Mouse (Mus musculus) cerebellum, adult 9-11 months (tissue): ENCODE data around the gene Nfib.

Experiments used
- DNase-seq: peaks from one replicate; pipeline ENCODE4 v3.0.0; 2022

Gene Nfib

DNA sequence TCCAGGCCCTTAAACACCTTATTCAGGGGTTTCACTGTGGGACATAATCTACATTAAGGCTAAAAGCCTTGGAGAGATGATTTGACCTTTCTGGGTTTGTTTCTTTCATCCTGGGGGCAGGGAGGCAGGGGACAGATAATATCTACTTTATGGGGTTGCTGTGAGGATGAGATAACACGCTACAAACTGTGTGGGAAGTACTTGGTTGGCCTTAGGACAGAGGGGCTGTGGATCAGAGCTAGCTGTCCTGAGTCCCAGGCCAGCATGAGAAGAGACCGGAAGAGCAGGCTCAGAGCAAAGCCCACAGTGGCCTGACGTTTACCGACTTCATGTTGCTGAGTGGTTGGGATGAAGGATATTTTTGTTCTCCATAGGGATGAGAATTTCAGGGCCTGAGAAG lies 81.7 kb downstream of the Nfib start:
- DNase-seq = no peak

DNA sequence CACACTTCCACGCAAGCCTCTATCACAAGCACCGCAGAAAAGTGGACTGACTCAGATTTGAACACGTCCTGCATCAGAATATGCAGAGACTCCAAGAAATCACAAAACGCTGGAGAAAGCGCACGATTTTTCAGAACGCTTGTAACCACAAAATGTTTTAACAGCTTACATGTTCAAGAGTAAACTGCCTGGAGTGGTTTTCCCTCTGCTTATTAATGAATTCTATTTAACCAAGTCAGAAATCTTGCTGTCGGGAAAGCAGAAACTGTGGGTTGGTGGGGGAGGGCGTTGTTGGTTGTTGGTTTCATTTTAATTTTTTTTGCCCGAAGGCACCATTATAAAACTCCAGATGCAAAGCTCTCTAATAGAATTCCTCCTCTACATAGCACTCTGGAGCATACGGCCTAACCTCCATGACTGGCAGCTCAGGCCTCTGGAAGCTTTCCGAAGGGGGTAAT lies 82.4 kb downstream of the Nfib start:
- no peak for DNase-seq

DNA sequence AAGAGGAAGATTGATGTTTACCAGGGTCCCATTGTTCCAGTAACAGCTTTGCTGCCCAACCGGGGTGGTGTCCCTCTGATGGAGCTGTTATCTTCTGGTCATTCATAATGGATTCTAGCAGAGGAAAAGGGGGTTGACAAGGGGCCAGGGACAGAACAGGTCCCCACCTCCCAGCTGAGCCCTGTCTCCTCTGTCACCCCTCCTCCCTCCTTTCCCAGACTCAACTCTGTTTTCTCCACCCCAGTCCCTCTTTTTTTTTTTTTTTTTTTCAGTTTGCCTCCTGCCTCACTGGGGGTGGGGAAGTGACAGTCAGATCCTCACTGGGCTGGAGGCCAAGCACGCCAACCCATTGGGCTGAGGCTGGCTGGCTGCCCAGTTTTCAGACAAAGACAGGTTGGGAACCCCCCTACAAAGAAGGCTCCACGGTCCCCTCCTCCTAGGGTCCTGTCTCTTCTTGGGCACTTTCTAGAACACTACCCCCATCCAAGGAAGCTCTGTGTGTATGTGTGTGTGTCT lies 83.2 kb downstream of the Nfib start:
- peak; percentile 54 for DNase-seq

DNA sequence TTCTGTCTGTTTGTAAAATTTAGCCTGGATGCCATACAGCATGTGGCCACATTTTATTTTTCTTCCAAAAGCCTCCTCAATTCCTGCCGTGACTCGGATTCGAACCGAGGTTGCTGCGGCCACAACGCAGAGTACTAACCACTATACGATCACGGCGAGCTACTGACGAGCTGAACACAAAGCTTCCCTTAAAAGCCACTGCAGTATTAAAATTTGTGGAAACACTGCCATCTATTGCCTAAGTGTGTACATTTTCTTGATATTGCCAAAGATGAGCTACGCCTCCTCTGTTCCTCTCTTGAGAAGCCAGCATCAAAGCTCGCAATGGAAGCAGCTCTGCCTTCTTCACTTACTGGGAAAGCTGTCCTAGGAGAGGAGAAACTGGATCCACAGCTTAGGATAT lies 86.0 kb downstream of the Nfib start:
- peak; percentile 65 for DNase-seq

DNA sequence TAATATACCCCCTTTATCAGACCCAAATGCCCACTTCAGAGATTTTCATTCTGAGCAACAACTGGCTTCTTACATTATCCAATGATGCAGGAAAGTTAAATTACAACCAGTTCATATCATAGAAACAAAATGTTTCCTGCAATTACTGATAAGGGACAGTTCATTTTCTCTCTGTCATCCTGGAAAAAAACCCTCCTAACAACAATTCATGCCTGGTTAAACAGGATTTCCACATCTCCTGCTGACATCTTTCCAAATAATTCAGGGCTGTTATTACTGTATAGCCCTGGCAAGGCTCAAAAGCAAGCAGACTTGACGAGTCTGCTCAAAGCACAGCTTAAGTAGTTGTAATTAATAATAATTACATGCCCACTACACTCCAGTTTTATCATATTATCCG lies 86.5 kb downstream of the Nfib start:
- no peak for DNase-seq

DNA sequence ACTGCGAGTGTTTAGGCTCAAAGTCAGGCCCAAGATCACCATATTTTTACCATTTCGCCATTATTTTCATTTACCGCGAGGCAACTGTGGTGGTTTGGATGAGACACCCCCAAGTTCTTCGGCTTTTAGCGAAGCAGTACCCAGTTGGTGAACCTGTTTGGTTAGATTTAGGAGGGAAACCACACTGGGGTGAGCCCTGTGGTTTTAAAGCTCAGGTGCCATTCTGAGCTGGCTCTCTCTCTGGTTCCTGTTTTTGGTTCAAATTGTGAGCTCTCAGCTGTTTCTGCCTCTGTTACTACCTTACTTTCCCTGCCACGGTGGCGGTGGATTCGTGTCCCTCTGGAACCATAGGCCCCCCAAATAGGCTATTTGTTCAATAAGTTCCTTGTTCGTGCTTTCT lies 88.3 kb downstream of the Nfib start:
- DNase-seq = no peak

DNA sequence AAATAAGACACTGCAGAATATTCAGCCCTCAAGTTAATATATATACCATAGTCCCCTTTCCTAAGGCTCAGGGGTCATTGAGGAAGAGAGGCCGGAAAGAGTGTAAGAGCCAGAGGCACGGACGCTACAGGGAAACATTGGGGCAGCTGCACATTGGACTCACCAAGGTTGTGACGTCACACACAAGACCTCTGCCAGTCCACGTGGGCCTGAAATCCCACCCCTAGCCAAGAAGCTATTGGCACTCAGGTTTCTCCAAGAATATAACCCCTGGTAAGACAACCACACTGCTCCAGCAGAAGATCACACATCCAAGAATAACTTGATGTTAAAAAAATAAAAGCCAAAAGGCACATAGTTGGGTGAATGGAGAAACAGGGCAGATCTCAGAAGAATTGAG lies 89.8 kb downstream of the Nfib start:
- no peak for DNase-seq

- no peak for DNase-seq
Observed at GRCm38 (mm10) chr4:82614466-82614805, 91.1 kb downstream of the Nfib start.

GRCm38 (mm10) chr4:82613606-82614465 lies 91.7 kb downstream of the Nfib start:
- DNase-seq = peak; percentile 69

DNA sequence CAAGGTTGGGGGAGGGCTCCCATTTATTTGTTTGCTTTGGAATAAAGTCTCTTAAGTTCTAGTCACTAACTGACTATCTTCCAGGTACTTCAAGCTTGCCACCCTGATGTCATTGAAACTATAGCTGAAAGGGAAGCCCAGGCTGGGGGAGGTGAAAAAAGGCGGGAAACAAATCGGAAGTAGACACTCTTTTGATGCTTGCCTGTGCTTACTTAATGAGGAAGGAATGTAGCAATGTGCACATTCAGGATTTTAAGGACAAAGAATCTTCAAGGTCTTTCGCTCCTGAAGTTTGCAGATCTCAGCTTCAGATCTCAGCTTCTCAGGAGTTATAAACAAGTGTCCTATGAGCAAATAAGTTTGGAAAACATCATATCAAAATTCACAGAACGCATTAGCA lies 95.9 kb downstream of the Nfib start:
- DNase-seq = no peak

DNA sequence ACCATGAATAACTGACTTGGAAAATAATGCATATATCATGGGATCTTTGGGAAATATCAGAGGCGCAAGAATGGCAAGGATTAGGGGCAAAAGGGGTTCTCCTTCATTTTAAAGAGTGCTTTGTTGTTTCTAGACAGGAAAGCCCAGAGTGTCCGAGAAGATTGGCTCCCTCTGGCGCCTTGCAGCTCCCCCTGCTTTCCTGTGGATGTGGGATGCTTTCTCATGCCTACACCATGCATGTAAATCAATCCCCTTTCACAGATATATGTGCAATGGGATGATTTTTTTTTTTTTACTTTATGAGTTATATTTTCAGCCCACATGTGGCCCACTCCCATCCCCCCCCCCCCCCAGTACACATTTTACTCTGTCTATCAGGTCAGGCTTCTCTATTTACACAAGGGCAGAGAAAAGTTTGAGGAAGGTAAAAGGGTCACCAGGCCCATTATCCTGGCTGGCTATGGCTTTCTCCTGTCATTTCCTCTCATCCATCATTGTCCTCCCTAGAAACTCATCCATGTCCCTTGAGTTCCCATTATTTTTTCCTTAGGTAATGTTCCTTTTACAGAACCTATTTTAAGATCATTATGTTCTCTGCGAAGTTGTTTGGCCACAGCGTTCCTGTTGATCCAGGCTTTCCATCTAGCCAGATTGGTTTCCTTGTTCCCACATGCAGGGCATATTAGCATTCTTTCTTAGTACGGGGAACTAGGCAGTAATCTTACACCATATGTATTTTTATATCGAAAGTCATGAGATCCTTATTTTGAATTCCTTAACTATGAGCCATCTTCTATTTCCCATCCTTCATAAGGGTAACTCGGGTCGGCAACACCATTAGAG lies 96.6 kb downstream of the Nfib start:
- DNase-seq = no peak

GRCm38 (mm10) chr4:82607266-82607665 lies 98.3 kb downstream of the Nfib start:
- DNase-seq = no peak

- DNase-seq = no peak
Observed at GRCm38 (mm10) chr4:82606351-82606750, 99.2 kb downstream of the Nfib start.

DNA sequence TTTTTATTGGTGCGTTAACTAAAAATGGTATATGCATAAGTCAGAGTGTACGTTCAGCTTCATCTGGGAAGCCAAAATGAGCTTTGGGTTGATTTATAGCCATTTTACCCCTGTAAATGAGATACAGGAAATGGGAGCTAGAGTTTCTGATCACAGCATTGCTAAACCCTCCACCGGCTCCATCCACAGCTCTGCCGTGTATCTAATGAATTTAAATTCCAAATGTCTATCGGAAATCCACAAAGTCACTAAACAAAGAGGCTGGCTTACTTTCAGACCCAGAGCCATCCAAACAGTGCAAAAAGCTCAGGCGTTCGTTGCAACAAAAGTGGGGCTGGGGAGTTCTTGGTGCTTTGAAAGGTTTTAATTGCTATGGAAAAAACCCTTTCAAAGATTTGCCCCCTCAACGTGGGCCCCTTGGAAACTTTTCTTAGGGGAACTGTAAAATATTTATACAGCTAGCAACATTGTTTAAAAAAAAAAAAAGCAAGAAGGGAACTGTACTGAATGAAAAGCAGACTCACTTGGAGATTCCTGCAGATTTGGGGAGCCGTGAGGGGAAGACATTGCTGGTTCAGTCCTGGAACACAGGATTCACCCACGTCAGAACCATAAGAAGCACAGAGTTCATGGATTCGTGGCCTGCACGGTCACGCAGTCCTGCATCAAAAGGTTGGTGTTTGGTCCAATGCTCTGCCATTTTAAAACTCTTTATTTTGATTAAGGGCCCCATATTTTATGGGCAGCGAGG lies 100.3 kb downstream of the Nfib start:
- no peak for DNase-seq

- no peak for DNase-seq
Observed at GRCm38 (mm10) chr4:82604501-82604900, 101.0 kb downstream of the Nfib start.

GRCm38 (mm10) chr4:82600636-82601035 lies 104.9 kb downstream of the Nfib start:
- DNase-seq = no peak

- DNase-seq = no peak
Observed at GRCm38 (mm10) chr4:82598436-82598835, 107.1 kb downstream of the Nfib start.

GRCm38 (mm10) chr4:82593681-82594666 lies 111.6 kb downstream of the Nfib start:
- DNase-seq = no peak

- peak; percentile 90 for DNase-seq
Observed at GRCm38 (mm10) chr4:82592086-82593030, 113.2 kb downstream of the Nfib start.

DNA sequence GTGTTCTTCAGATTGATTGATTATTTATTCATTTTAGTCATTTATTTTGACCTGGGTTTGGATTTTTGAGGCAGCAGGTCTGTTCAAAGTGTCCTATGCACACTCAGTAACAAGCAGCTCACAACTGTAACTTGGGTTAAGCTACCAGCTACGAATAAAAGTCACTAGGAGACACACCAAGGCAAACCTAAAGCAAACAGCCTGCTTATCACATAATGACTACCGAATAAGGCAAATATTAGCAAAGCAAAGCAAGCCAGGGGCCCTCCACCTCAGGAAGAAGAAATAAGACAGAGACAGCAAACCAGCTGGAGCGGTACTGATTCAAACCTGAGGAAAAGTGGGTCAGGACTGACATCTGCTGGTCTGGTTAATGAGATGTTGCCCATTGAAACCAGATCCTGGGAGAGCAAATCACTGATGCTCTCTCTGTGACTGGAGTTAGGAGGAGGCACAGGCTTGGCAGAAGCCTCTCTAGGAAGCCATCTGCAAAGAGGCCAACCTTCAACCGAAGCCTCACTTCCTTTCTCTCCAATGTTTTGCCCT lies 116.1 kb downstream of the Nfib start:
- DNase-seq = peak; percentile 86
